Mouse (Mus musculus) ovary, postnatal 14 days (tissue): ENCODE results near the gene Dad1.

ENCODE experiments used
- DNase-seq: peaks from one replicate; pipeline ENCODE4 v3.0.0; 2022; ENCODE audit warnings: low spot score

Dad1 gene

GRCm38 (mm10) chr14:54206309-54206708 lies 47.6 kb downstream of the Dad1 start:
- DNase-seq: no peak

GRCm38 (mm10) chr14:54205904-54206303 lies 48.0 kb downstream of the Dad1 start:
- no peak for DNase-seq

DNA sequence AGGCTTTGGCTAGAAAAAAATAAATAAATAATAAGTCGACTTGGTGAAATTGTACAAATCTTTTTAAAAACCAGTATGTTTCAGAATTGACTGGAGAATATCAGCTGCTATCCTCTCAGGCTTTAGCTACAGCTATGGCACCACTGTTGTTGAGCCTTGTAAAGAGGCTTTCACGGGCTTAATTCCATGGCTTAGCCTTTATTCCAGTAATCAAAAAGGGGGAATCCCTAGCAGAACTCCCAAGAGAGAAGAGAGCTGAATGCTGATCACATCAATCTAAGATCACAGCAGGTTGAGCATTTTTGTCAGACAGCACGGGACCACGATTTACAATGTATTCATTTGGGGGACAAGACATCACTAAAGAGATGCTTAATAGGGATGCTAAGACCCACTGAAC lies 49.1 kb downstream of the Dad1 start:
- DNase-seq: no peak

DNA sequence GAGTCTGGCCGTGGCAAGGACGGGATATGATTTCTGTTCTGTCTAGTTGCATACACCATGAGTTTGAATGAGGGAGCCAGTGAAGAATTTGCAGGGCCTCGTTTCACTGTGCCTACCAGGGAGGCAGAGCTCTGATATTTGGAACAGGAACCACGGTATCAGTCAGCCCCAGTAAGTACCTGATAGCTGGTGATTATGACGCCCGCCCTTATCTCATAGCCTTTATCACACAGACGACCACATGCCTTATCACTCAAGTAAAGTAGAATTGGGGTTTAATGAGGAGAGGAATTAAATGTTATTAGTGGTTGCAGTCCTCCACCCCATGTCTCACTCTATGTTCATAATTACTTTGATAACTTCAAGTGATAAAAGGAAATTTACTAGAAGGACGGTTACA lies 49.6 kb downstream of the Dad1 start:
- no peak for DNase-seq

DNA sequence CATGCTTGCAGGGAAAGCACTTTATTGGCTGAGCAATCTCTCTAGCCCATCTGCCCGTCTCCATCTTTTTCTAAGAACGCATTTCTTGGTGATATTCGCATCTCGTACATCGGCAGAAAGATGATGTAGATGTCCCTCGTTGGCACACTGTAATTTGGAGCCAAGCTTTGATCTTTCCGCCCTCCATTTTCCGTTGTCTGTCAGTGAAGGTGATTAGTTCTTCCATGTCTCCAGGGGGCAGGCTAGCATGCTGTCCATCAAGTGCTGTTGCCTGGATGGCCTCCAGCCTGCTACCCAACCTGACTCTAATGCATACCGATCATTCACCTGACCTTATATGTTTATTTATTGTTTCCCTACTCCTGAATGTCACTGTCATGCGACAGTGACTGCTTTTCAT lies 50.1 kb downstream of the Dad1 start:
- DNase-seq: no peak

DNA sequence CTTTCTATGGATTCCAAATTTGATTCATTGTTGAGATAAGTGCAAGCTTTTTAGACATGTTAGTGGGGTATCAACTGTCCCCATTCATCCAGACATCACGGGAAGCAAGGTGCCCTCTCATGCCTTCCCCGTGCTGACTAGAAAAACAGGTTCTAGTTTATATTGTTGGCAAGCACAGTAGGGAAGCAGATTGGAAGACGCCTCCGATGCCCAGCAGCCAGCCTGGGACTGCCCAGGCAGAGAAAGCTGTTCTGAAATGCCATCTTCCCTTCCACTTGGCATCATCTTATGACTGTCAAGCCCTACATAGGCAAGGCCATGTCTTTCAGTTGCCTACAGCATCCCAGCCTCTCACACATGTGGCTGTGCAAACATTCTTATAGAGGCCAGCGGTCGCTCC lies 50.7 kb downstream of the Dad1 start:
- no peak for DNase-seq

DNA sequence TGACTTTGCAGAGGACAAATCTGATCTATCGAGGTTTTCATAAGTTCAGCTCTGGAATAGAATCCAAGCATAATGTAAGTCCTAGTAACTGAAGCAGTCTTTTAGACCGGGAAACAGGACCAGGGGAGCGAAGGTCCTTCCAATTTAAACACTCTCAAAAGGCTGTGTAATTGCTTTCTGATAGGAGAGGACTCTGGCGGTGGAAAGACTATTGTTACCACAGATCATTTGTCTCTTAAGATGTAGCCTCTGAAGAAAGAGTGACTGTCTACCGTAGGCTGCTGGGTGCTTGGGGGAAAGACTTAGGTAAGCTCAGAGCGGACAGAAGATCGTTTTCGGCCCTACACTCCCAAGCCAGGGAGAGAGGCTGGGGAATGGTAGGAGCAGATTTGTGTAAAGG lies 53.5 kb downstream of the Dad1 start:
- no peak for DNase-seq

DNA sequence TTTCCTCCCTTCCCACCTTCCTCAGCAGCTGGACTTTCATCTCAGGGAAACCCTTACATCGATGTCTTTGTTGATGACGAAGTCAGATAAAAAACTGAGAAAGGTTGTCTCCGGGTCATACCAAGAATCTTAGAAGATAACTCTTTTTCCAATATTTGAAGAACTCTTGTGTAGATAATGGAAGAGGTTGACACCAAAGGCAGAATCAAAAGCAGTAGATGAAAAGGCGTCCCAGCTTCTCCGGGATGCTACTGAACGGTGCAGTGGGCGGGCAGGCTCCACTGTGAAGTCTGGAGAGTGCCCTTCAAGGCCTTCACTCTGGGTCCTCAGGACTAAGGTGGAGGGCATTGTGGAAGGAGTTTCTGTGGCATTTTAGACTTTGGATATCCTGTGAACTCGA lies 54.2 kb downstream of the Dad1 start:
- no peak for DNase-seq

GRCm38 (mm10) chr14:54197740-54198139 lies 56.2 kb downstream of the Dad1 start:
- DNase-seq: no peak

- DNase-seq: no peak
Measured at GRCm38 (mm10) chr14:54195838-54196423, 58.0 kb downstream of the Dad1 start.

GRCm38 (mm10) chr14:54193354-54194133 lies 60.4 kb downstream of the Dad1 start:
- no peak for DNase-seq

DNA sequence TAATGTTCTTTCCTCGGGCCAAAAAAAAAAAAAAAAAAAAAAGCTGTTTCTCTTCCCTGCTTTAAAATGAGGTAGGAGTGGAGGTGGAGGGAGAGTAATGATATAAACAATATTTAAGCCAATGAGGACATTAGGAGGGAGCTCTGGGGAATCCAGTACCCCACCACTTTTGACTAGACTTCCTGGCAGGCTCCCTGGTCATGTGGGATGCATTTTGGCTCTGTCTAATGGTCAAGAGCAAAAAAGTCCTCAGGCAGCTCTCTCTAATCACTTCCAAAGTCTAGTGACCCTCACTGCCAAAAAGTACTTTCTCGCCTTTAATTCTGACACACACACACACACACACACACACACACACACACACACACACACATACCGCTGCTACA lies 61.4 kb downstream of the Dad1 start:
- DNase-seq: no peak

GRCm38 (mm10) chr14:54191594-54192461 lies 62.1 kb downstream of the Dad1 start:
- no peak for DNase-seq

- no peak for DNase-seq
Measured at GRCm38 (mm10) chr14:54191026-54191390, 62.9 kb downstream of the Dad1 start.

GRCm38 (mm10) chr14:54190305-54191025 lies 63.4 kb downstream of the Dad1 start:
- no peak for DNase-seq

- no peak for DNase-seq
Measured at GRCm38 (mm10) chr14:54189255-54189654, 64.6 kb downstream of the Dad1 start.

GRCm38 (mm10) chr14:54187211-54187610 lies 66.7 kb downstream of the Dad1 start:
- DNase-seq: no peak
